Mouse (Mus musculus): ENCODE measurements around the gene Tuft1. TPM values are rescaled to one million over a fixed set of nuclear protein-coding genes. Genes with fewer than 3 reads are reported as not detected.
"Not testable (repeated sequence)": the region's sequence is repeated elsewhere in the genome, so short reads cannot be mapped to it uniquely, and the experiment has no call there.

Gene Tuft1
- polyA plus RNA-seq, 1 experiment from 2014 or later: 13.2 TPM

DNA sequence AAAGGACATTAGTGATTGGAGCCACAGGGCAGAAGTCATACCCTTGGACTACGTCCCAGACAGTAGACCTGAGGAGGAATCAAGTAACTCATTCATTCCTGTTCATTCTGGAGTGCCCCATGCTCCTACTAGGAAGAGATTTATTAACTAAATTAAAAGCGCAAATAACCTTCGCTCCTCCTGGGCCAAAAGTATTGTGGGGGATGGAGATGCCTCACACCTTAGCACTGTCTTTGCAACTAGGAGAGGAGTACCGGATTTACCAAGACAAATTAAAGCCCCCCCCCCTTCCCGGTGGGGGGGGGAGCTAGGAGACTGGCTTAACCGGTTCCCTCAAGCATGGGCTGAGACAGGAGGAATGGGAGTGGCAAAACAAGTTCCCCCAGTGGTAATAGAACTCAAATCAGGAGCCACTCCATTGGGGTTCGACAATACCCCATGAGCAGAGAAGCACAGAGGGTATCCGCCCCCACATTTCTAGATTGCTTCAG is 20.7 kb upstream of the Tuft1 start:
- no peak overlapping the region for H3K9ac ChIP-seq (replicated peaks; ENCODE audit: low read depth, low read length)
- 0 out of 2 replicates have a peak, but pooled peaks cover 2% of the 10 kb centered on the region for H3K4me1 ChIP-seq (ENCODE audit: control insufficient read depth, insufficient read depth, low read length)
- no peak overlapping the region for H3K4me3 ChIP-seq (ENCODE audit: low read depth, low read length)
- ATAC-seq (ENCODE audit: insufficient number of reproducible peaks, insufficient read depth, low FRiP score, low read depth): no peak
- no peak overlapping the region for H3K27ac ChIP-seq (ENCODE audit: low read length)
- 62% methylated on average over 8 of the region's 8 CpGs for WGBS
- no peak overlapping the region for H3K4me2 ChIP-seq (replicated peaks; ENCODE audit: low read depth, low read length)
- no peaks in the 10 kb centered on the region for H3K36me3 ChIP-seq (ENCODE audit: control insufficient read depth, insufficient read depth, low read length)
- no peaks in the 10 kb centered on the region for H3K9me3 ChIP-seq (ENCODE audit: control insufficient read depth, low read depth, low read length)
- H3K27me3 ChIP-seq (ENCODE audit: control insufficient read depth, insufficient read depth, low read length): no peaks in the 10 kb centered on the region

DNA sequence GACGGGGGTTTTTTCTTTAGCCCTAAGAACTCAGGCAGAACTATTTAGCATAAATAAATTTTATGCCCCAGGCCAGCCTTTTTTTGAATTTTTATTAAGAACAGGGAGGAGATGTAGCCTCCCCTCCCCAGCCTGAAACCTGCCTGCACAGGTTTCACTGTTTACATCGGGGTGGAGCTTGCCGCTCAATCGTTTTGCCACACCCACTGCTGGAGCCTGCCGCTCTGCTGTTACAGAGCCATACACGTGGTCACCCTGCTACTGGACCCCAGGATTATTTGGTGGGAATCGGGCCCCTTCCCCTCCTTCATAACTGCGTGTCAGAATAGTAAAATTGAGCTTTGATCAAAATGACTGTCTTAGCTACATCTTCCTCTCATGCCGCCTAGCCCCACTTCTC is 16.4 kb upstream of the Tuft1 start:
- not testable (repeated sequence) for H3K27ac ChIP-seq (ENCODE audit: low read length); H3K27me3 ChIP-seq (ENCODE audit: control insufficient read depth, insufficient read depth, low read length); H3K4me2 ChIP-seq (replicated peaks; ENCODE audit: low read depth, low read length); H3K4me3 ChIP-seq (ENCODE audit: low read depth, low read length); ATAC-seq (ENCODE audit: insufficient number of reproducible peaks, insufficient read depth, low FRiP score, low read depth); H3K36me3 ChIP-seq (ENCODE audit: control insufficient read depth, insufficient read depth, low read length); H3K9ac ChIP-seq (replicated peaks; ENCODE audit: low read depth, low read length); H3K4me1 ChIP-seq (ENCODE audit: control insufficient read depth, insufficient read depth, low read length); H3K9me3 ChIP-seq (ENCODE audit: control insufficient read depth, low read depth, low read length)
- WGBS: 70% methylated on average over 9 of the region's 9 CpGs

GRCm38 (mm10) chr3:94665896-94666295 is 7.2 kb upstream of the Tuft1 start:
- WGBS: 18% methylated on average over 7 of the region's 7 CpGs

GRCm38 (mm10) chr3:94665060-94665802 is 6.6 kb upstream of the Tuft1 start:
- not testable (repeated sequence) for H3K4me1 ChIP-seq (ENCODE audit: control insufficient read depth, insufficient read depth, low read length); H3K9ac ChIP-seq (replicated peaks; ENCODE audit: low read depth, low read length); ATAC-seq (ENCODE audit: insufficient number of reproducible peaks, insufficient read depth, low FRiP score, low read depth); H3K9me3 ChIP-seq (ENCODE audit: control insufficient read depth, low read depth, low read length); H3K4me2 ChIP-seq (replicated peaks; ENCODE audit: low read depth, low read length); H3K4me3 ChIP-seq (ENCODE audit: low read depth, low read length); H3K27ac ChIP-seq (ENCODE audit: low read length); H3K36me3 ChIP-seq (ENCODE audit: control insufficient read depth, insufficient read depth, low read length); H3K27me3 ChIP-seq (ENCODE audit: control insufficient read depth, insufficient read depth, low read length)
- WGBS: 78% methylated on average over 3 of the region's 5 CpGs

More at GRCm38 (mm10) chr3:94665896-94666295, 7.2 kb upstream of the Tuft1 start:
- not testable (repeated sequence) for H3K9ac ChIP-seq (replicated peaks; ENCODE audit: low read depth, low read length); H3K27me3 ChIP-seq (ENCODE audit: control insufficient read depth, insufficient read depth, low read length); H3K4me2 ChIP-seq (replicated peaks; ENCODE audit: low read depth, low read length); H3K9me3 ChIP-seq (ENCODE audit: control insufficient read depth, low read depth, low read length); H3K27ac ChIP-seq (ENCODE audit: low read length); H3K36me3 ChIP-seq (ENCODE audit: control insufficient read depth, insufficient read depth, low read length); H3K4me3 ChIP-seq (ENCODE audit: low read depth, low read length); H3K4me1 ChIP-seq (ENCODE audit: control insufficient read depth, insufficient read depth, low read length)
- peak; percentile 60; the same call in 1 of the 2 replicates for ATAC-seq (ENCODE audit: insufficient number of reproducible peaks, insufficient read depth, low FRiP score, low read depth)

DNA sequence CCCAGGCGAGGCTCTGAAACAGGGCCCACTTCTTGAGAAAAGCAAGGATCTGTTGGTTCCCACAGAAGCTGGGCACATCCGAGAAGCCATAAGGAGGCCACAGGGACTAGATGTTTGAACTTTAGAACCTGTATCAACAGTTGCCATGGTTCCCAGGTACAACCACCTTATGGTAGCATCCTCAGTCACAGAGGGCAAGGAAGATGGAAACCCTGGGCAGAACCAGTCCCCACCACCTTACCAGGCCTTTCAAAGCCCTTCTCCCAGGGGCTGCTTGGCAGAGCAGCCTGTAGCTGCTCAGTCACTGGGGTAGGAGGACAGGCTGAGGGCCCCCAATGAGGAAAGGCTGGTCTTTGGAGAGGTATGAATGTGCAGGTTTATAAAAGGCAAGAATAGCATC is 2.2 kb upstream of the Tuft1 start:
- H3K9ac ChIP-seq (replicated peaks; ENCODE audit: low read depth, low read length); ATAC-seq (ENCODE audit: insufficient number of reproducible peaks, insufficient read depth, low FRiP score, low read depth); H3K4me2 ChIP-seq (replicated peaks; ENCODE audit: low read depth, low read length); H3K36me3 ChIP-seq (ENCODE audit: control insufficient read depth, insufficient read depth, low read length); H3K9me3 ChIP-seq (ENCODE audit: control insufficient read depth, low read depth, low read length); H3K27ac ChIP-seq (ENCODE audit: low read length); H3K27me3 ChIP-seq (ENCODE audit: control insufficient read depth, insufficient read depth, low read length); H3K4me3 ChIP-seq (ENCODE audit: low read depth, low read length); H3K4me1 ChIP-seq (ENCODE audit: control insufficient read depth, insufficient read depth, low read length): not testable (repeated sequence)
- 89% methylated on average over 2 of the region's 2 CpGs for WGBS

- peak; percentile 84 for ATAC-seq (ENCODE audit: insufficient number of reproducible peaks, insufficient read depth, low FRiP score, low read depth)
- WGBS: 33% methylated on average over 7 of the region's 10 CpGs
- H3K27ac ChIP-seq (ENCODE audit: low read length): peak overlapping the region; percentile 61; the same call in 1 of the 2 replicates
These were observed 573 bp upstream of the Tuft1 start for GRCm38 (mm10) chr3:94659142-94659748.

GRCm38 (mm10) chr3:94657852-94658739 is 576 bp downstream of the Tuft1 start:
- H3K4me3 ChIP-seq (ENCODE audit: low read depth, low read length): peak overlapping the region; percentile 33
- H3K9ac ChIP-seq (replicated peaks; ENCODE audit: low read depth, low read length): peak overlapping the region; percentile 28; the same call in 1 of the 2 replicates
- 6% methylated on average over 22 of the region's 47 CpGs for WGBS

More at GRCm38 (mm10) chr3:94659142-94659748, 573 bp upstream of the Tuft1 start:
- not testable (repeated sequence) for H3K4me3 ChIP-seq (ENCODE audit: low read depth, low read length); H3K4me1 ChIP-seq (ENCODE audit: control insufficient read depth, insufficient read depth, low read length); H3K9ac ChIP-seq (replicated peaks; ENCODE audit: low read depth, low read length); H3K36me3 ChIP-seq (ENCODE audit: control insufficient read depth, insufficient read depth, low read length); H3K27me3 ChIP-seq (ENCODE audit: control insufficient read depth, insufficient read depth, low read length); H3K9me3 ChIP-seq (ENCODE audit: control insufficient read depth, low read depth, low read length)
- H3K4me2 ChIP-seq (replicated peaks; ENCODE audit: low read depth, low read length): peak overlapping the region; percentile 35

GRCm38 (mm10) chr3:94653967-94654366 is 4.7 kb downstream of the Tuft1 start:
- WGBS: 72% methylated on average over 1 of the region's 1 CpGs
- H3K4me3 ChIP-seq (ENCODE audit: low read depth, low read length); H3K36me3 ChIP-seq (ENCODE audit: control insufficient read depth, insufficient read depth, low read length); H3K9me3 ChIP-seq (ENCODE audit: control insufficient read depth, low read depth, low read length); H3K27me3 ChIP-seq (ENCODE audit: control insufficient read depth, insufficient read depth, low read length); H3K4me2 ChIP-seq (replicated peaks; ENCODE audit: low read depth, low read length); H3K27ac ChIP-seq (ENCODE audit: low read length); ATAC-seq (ENCODE audit: insufficient number of reproducible peaks, insufficient read depth, low FRiP score, low read depth); H3K9ac ChIP-seq (replicated peaks; ENCODE audit: low read depth, low read length): not testable (repeated sequence)
- H3K4me1 ChIP-seq (ENCODE audit: control insufficient read depth, insufficient read depth, low read length): peaks cover 18% of the 10 kb centered on the region

More at GRCm38 (mm10) chr3:94657852-94658739, 576 bp downstream of the Tuft1 start:
- H3K36me3 ChIP-seq (ENCODE audit: control insufficient read depth, insufficient read depth, low read length); ATAC-seq (ENCODE audit: insufficient number of reproducible peaks, insufficient read depth, low FRiP score, low read depth); H3K4me1 ChIP-seq (ENCODE audit: control insufficient read depth, insufficient read depth, low read length); H3K27me3 ChIP-seq (ENCODE audit: control insufficient read depth, insufficient read depth, low read length); H3K27ac ChIP-seq (ENCODE audit: low read length); H3K9me3 ChIP-seq (ENCODE audit: control insufficient read depth, low read depth, low read length): not testable (repeated sequence)
- H3K4me2 ChIP-seq (replicated peaks; ENCODE audit: low read depth, low read length): peak overlapping the region; percentile 66

Data from stomach, embryonic 14.5 days (tissue).